Mouse (Mus musculus) heart, embryonic 14.5 days (tissue): ENCODE results near the gene Ntn4. TPM values are rescaled to one million over a fixed set of nuclear protein-coding genes. Genes with fewer than 3 reads are reported as not detected.

Experiments
- ATAC-seq: fragments of 200-750 bp; cut with Nextera tagmentation; 2 replicates; pipeline ENCODE4 v1.8.0; 2017; ENCODE audit warnings: low read depth, moderate TSS enrichment; ENCODE audit not compliant: insufficient number of reproducible peaks, insufficient read depth, low FRiP score
- H3K27ac ChIP-seq, 2 experiments: fragments of 200-500 bp in 1 of 2; fragments of 300-500 bp in 1 of 2; sonication (generic) in 1 of 2; replicated peaks in 1 of 2; 2 replicates each; pipeline ENCODE4 v1.5.1; 2012 to 2014; ENCODE audit warnings: low read depth in 2 of 2, low read length in 2 of 2, control low read depth in 1 of 2, mild to moderate bottlenecking in 1 of 2, mixed read lengths in 1 of 2; ENCODE audit not compliant: control insufficient read depth in 1 of 2, insufficient read depth in 1 of 2
- H3K27me3 ChIP-seq: fragments of 300-500 bp; sonication (generic); 2 replicates; pipeline ENCODE4 v1.6.1; 2014; ENCODE audit warnings: mild to moderate bottlenecking, low read length, control low read depth; ENCODE audit not compliant: control insufficient read depth, insufficient read depth
- H3K36me3 ChIP-seq: fragments of 300-500 bp; sonication (generic); 2 replicates; pipeline ENCODE4 v1.6.1; 2014; ENCODE audit warnings: mild to moderate bottlenecking, control low read depth, low read length, mixed read lengths; ENCODE audit not compliant: control insufficient read depth, insufficient read depth
- H3K4me1 ChIP-seq, 2 experiments: fragments of 200-500 bp in 1 of 2; fragments of 300-500 bp in 1 of 2; sonication (generic) in 1 of 2; 2 replicates each; pipeline ENCODE4 v1.6.1; 2012 to 2014; ENCODE audit warnings: low read length in 2 of 2, control low read depth in 1 of 2, mixed read lengths in 1 of 2; ENCODE audit not compliant: control insufficient read depth in 2 of 2, insufficient read depth in 2 of 2
- H3K4me2 ChIP-seq: fragments of 300-500 bp; sonication (generic); 2 replicates; pipeline ENCODE4 v1.6.1; 2014; ENCODE audit warnings: mild to moderate bottlenecking, low read length
- H3K4me3 ChIP-seq, 2 experiments: fragments of 200-500 bp in 1 of 2; fragments of 300-500 bp in 1 of 2; sonication (generic) in 1 of 2; 2 replicates each; pipeline ENCODE4 v1.5.1; 2012 to 2014; ENCODE audit warnings: low read length in 2 of 2, mild to moderate bottlenecking in 2 of 2, control low read depth in 1 of 2, low read depth in 1 of 2, moderate library complexity in 1 of 2; ENCODE audit not compliant: control insufficient read depth in 1 of 2, insufficient read depth in 1 of 2
- H3K9ac ChIP-seq: fragments of 300-500 bp; sonication (generic); 2 replicates; pipeline ENCODE4 v1.6.1; 2014; ENCODE audit warnings: mild to moderate bottlenecking, low read length
- H3K9me3 ChIP-seq: fragments of 300-500 bp; sonication (generic); 2 replicates; pipeline ENCODE4 v1.6.1; 2016; ENCODE audit warnings: low read length, control low read depth; ENCODE audit not compliant: control insufficient read depth
- WGBS: fragments of 180-500 bp; shearing (Covaris S2); extraction: QIAGEN DNeasy Blood & Tissue Kit; methylation state at CpG from one replicate; pipeline ENCODE4 v1.1.7; 2014; 5-methylcytosine and 5-hydroxymethylcytosine counted together
- polyA plus RNA-seq: library from polyadenylated mRNA; unstranded; fragments of >200 nt; fragmentation: Nextera tagmentation; extraction: Ambion mirVana; gene quantifications from 2 replicates; pipeline ENCODE4 v1.2.1, GENCODE M21; 2014

Gene Ntn4
- polyA plus RNA-seq, 1 experiment from 2014 or later: 3.1 TPM

GRCm38 (mm10) chr10:93608051-93608450 is 32.4 kb upstream of the Ntn4 start:
- H3K9me3 ChIP-seq: peaks cover 9% of the 10 kb centered on the region
- H3K27me3 ChIP-seq: no peaks in the 10 kb centered on the region
- no peak overlapping the region for H3K27ac ChIP-seq
- 66% methylated on average over 9 of the region's 9 CpGs for WGBS
- ATAC-seq: no peak
- no peak overlapping the region for H3K4me3 ChIP-seq
- no peak overlapping the region for H3K9ac ChIP-seq
- no peaks in the 10 kb centered on the region for H3K36me3 ChIP-seq
- H3K4me2 ChIP-seq: no peak overlapping the region
- H3K4me1 ChIP-seq: no peaks in the 10 kb centered on the region

- H3K4me2 ChIP-seq: no peak overlapping the region
- WGBS: 88% methylated on average over 7 of the region's 7 CpGs
- no peaks in the 10 kb centered on the region for H3K36me3 ChIP-seq
- H3K4me3 ChIP-seq: no peak overlapping the region
- H3K27me3 ChIP-seq: no peaks in the 10 kb centered on the region
- H3K27ac ChIP-seq: no peak overlapping the region
- no peak overlapping the region for H3K9ac ChIP-seq
- H3K4me1 ChIP-seq: no peaks in the 10 kb centered on the region
- no peak for ATAC-seq
- peaks cover 5% of the 10 kb centered on the region; the same call in 1 of the 2 replicates for H3K9me3 ChIP-seq
Measured at GRCm38 (mm10) chr10:93609236-93609635, 31.2 kb upstream of the Ntn4 start.

- WGBS: 93% methylated on average over 1 of the region's 1 CpGs
- no peaks in the 10 kb centered on the region for H3K4me1 ChIP-seq
- no peaks in the 10 kb centered on the region for H3K36me3 ChIP-seq
- H3K9me3 ChIP-seq: peaks cover 5% of the 10 kb centered on the region; the same call in 1 of the 2 replicates
- H3K27ac ChIP-seq: no peak overlapping the region
- H3K9ac ChIP-seq: no peak overlapping the region
- H3K4me3 ChIP-seq: no peak overlapping the region
- ATAC-seq: no peak
- H3K4me2 ChIP-seq: no peak overlapping the region
- no peaks in the 10 kb centered on the region for H3K27me3 ChIP-seq
Measured at GRCm38 (mm10) chr10:93610896-93611295, 29.6 kb upstream of the Ntn4 start.

- no peak for ATAC-seq
- 43% methylated on average over 18 of the region's 18 CpGs for WGBS
- H3K4me3 ChIP-seq: no peak overlapping the region
- H3K4me2 ChIP-seq: peak overlapping the region; percentile 36; the same call in 1 of the 2 replicates
- H3K4me1 ChIP-seq: no peaks in the 10 kb centered on the region
- peaks cover 5% of the 10 kb centered on the region; the same call in 1 of the 2 replicates for H3K9me3 ChIP-seq
- no peaks in the 10 kb centered on the region for H3K27me3 ChIP-seq
- no peak overlapping the region for H3K9ac ChIP-seq
- no peak overlapping the region for H3K27ac ChIP-seq
- H3K36me3 ChIP-seq: no peaks in the 10 kb centered on the region
Measured at GRCm38 (mm10) chr10:93611419-93612007, 29.0 kb upstream of the Ntn4 start.

- no peaks in the 10 kb centered on the region for H3K36me3 ChIP-seq
- no peak for ATAC-seq
- H3K27me3 ChIP-seq: no peaks in the 10 kb centered on the region
- H3K27ac ChIP-seq: no peak overlapping the region
- no peaks in the 10 kb centered on the region for H3K9me3 ChIP-seq
- WGBS: 74% methylated on average over 8 of the region's 8 CpGs
- no peak overlapping the region for H3K4me2 ChIP-seq
- no peak overlapping the region for H3K4me3 ChIP-seq
- no peak overlapping the region for H3K9ac ChIP-seq
- no peaks in the 10 kb centered on the region for H3K4me1 ChIP-seq
Measured at GRCm38 (mm10) chr10:93614850-93615249, 25.6 kb upstream of the Ntn4 start.

DNA sequence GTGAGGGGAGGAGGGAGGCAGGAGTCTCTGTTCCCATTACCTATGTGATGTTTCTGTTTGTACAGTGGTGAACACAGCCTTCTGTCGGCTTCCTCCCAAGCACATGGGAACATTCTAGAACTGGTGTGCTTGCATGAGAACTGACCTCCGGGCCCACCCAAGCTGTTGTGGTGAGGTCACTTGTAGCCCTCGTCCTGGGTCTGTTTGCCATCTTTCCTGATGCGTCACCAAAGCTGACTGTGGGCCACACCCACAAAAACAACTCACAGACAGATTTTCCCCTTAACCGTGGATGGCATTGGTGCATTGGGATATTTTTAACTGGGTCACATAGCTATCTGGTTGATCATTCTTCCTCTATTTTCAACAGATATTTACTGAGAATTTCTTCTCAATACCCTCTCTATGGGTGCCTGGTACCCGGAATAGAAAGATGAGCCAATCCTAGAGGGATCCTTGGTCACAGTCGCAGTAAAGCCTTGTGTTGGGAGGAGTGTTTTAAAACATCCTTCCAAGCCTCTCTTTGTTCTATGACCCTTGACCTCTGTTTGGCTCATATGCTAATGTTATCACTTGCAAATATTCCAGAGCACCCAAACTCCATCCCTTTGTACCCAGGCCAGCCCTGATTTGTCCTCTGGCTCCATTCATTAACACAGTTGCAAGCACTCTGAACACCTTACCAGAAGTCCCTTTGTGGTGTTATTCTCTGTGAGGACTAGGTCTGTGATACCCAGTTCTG is 19.9 kb upstream of the Ntn4 start:
- Histone ChIP-seq H3K9ac (no peak overlapping the region), H3K4me1 (peaks cover 0 to 2% of the 10 kb centered on the region in 2 experiments; a peak in 1 of 4 replicates), H3K27me3 (no peaks in the 10 kb centered on the region), H3K36me3 (no peaks in the 10 kb centered on the region), H3K9me3 (no peaks in the 10 kb centered on the region), H3K4me2 (no peak overlapping the region), H3K27ac (no peak overlapping the region), H3K4me3 (no peak overlapping the region)
- no peak for ATAC-seq
- 59% methylated on average over 7 of the region's 7 CpGs for WGBS

GRCm38 (mm10) chr10:93623725-93624124 is 16.8 kb upstream of the Ntn4 start:
- H3K27me3 ChIP-seq: no peaks in the 10 kb centered on the region
- peaks cover 0 to 2% of the 10 kb centered on the region in 2 experiments; a peak in 1 of 4 replicates for H3K4me1 ChIP-seq
- no peaks in the 10 kb centered on the region for H3K36me3 ChIP-seq
- no peak overlapping the region for H3K4me3 ChIP-seq
- no peak overlapping the region for H3K27ac ChIP-seq
- no peak overlapping the region for H3K4me2 ChIP-seq
- no peak overlapping the region for H3K9ac ChIP-seq
- 69% methylated on average over 9 of the region's 9 CpGs for WGBS
- no peaks in the 10 kb centered on the region for H3K9me3 ChIP-seq
- no peak for ATAC-seq
